Mouse (Mus musculus) c-Kit-negative CD71-positive TER-119-positive erythroid progenitor cells, embryonic 14.5 days (primary cell): Measurements from ENCODE around the gene Tmem151b.

Experiments
- DNase-seq: peaks from one replicate; pipeline ENCODE4 v3.0.0-alpha.2; 2013; ENCODE audit warnings: low read depth, low spot score

Gene Tmem151b

DNA sequence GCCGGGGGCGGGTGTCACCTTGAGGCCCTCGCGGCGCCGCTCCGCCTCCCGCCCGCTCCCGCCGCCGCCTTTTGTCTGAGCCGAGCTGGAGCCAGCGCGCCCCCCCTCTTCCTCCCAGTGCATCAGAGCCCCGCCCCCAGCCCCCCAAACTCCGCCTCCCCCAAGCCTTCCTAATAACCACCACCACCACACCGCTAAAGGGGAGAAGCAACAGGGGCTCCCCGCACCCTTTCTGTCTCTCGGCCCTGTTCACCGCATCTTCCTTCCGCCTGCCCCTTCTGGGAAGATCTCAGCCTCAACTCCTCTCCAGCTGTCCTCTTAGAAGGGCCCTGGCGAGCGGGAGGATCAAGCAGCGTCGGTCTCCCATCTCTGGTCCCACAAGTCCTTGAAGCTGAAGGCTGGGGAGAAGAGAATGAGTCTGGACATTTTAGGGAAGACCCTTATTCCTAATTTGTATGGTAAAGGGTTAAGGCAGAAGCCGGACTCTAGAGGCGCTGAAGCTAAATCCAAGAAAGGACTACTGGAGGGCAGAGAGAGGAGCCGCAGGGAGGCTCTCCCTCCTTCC is at the start of gene Tmem151b:
Gene Tmem151b, minus strand, starts transcription at position 61 of the 565 bp plus-strand sequence.
- no peak for DNase-seq

DNA sequence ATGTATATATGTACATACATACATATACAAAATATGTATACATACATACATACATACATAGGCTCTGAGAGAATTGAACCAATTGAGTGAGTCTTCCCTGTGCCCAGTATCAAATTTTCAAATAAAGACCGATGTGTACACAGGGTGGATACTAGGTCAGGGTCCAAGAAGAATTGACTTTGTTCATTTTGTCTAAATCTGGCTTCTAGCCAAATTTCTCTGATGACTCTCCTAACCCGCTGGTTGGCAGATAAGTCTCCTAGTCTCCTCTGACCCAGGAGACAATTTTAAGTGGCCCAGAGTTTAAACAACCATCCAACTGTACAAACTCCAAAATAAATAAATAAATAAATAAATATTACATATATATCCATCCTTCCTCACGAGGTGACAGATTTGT is 49.4 kb upstream of the Tmem151b start:
- no peak for DNase-seq

DNA sequence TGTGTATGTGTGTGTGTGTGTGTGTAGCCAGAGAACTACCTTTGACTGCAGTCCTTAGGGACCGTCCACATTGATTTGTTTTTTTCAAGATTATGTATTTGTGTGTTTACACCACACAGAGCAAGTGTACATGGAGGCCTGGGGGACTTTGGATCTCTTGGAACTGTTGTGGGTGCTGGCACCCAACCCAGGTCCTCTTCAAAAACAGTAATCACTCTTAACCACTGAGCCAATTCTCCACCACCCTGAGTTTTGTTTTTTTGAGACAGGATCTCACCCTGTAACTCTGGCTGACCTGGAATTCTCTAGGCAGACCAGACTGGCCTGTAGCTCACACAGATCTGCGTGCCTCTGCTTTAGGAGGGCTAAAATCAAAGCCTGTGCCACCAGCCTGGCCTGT is 48.9 kb upstream of the Tmem151b start:
- DNase-seq, result no peak

DNA sequence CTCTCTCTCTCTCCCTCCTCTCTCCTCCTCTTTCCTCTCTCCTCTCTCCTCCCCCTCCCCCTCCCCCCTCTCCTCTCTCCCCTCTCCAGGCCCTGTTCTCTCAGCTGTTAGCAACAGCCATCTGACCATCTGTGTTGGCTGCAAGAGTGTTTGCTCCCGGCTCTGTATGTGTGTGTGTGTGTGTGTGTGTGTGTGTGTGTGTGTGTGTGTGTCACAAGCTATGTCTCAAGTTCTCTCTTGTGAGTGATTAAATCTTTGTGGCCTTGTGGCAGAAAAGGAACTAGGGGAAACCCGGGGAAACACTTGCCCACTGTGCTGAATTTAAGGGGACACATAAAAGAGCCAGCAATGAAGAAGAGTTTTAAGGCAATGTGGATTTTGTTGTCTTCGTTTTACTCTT is 48.3 kb upstream of the Tmem151b start:
- no peak for DNase-seq

DNA sequence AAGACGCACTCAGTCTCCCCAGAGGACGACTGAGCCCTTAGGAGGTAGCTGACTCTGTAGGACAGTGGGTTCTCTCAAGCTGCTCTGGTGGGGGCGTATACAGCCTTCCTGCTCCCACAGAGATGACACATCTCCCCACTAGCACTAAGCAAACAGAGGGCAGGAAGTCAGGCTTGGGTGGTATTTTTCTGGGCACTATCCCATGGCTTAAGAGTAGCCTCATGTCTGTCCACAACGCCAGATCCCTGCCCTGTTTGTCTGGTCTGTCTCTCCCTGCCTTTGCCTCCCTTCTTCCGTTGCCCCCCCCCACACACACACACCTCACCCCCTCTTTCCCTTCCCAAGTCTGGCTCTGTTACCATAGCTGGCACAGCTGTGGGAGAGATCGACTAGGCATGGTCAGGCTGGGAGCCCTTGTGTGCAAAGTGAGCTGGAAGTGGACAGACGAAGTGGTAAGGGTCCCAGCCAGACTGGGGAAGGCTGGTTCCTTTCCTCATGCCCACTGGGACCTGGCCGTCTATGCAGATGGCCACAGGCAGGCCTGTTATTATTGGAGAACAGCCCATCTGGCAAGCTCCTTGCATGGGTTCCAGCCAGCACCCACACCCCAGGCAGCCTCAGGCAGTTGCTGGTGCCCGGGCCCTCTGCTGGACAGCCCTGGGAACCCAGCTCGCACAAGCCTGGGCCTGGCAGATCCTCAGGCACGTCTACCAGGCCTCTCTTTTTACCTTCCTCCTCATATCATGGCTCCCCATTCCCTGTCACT is 47.3 kb upstream of the Tmem151b start:
- no peak for DNase-seq

DNA sequence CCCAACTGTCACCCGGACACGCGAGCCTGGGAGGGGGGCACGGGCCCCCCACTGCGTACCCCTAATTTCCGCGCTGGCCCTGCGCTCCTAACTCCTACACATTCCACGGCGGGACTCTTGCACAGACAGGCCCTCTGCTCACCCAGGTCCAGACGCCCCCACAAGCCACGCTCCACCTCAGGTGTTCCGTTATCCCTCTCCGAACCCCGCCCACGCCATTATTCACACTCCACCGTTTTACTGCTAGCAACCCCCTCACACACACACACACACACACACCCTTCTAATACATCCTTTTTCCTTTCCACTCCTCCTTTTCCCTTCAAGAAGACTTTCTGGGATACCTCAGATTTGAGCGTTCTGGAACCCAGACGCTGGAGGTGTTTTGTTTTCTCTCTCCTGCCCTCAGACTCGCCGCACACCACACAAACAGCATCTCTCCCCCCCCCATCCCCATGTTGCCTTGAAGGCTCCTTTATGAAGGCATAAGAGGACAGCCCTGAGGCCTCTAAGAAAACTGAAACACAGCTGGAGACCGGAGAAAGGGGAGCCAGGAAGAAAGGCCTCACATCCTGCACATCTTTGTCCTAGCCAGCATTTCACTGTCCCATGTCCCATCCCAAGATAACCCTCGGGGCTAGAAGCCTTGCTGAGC is 46.4 kb upstream of the Tmem151b start:
- DNase-seq, result no peak

DNA sequence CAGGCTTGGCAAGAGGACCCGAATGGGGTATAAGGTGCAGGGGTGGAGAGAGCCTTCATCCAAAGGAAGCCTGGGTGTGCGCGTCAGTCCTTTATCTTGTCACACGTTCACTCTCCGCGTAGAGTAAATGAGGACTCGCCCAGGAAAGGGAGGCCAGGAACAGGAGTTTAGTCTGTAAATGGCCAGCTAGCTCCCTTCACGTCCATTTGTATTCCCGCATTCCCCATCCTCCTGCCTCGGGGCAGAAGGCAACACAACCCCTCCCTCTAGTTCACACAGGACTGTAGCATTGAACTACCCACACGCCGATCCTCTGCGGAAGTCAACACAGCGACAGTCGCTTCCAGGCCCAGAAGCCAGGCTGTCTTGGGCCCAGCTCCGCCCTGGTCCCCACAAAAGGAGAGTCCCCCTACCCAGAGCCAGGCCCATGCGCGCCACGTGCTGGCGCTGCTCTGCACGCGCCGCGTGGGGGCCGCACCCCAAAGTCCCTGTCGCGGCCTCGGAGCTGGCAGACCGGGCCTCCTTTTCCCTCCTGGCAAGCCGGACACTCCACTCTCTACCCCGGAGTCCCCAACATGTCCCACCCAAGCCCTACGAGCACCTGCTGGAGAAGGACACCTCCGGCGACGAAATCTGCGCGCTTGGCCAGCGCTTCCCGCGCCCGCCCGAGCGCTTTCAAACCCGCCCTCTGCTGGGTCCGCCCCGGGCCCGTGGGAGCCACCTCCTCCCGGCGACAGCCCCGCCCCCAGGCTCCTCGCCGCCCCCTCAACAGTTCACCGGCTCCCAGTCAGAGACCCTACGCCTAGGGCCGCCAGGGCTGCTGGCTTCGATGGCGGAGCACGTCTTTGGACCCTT is 45.6 kb upstream of the Tmem151b start:
- no peak for DNase-seq

DNA sequence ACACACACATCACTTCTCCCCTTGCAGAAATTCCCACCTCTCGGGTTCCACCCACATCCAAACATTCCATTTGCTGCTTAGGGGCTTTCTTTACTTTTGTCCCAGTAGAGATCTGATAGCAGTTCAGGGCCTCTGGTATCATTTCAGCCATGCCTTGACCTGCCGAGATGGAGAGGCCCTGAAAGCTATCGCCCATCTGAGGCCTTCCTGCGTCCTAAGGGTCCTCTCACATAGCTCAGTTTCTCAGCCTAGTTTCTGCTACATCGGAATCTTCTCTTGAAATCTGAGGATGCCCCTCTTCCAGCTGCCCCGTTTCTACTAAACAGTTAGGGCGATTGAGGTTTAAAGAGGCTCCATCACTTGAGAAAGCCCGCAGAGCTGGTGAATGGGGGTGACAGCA is 44.7 kb upstream of the Tmem151b start:
- no peak for DNase-seq

DNA sequence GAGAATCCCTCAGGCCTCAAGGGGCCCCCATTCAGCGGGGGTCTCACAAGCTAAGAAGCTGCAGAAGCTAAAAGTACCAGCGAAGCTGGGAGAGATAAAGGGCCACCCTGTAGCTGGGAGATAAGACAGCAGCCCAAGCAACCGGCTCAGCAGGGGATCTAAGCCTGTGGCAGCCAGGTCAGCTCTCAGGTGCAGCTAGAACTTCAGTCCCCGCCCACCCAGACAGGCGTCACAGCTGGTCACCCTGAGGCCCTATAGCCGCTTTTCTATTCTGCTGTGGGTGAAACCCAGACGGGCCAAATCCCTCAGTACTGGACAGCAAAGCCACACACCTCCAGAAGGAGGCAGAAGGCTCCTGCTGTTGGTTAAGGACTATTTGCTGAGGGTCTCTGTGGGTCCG is 44.0 kb upstream of the Tmem151b start:
- peak; percentile 76 for DNase-seq

DNA sequence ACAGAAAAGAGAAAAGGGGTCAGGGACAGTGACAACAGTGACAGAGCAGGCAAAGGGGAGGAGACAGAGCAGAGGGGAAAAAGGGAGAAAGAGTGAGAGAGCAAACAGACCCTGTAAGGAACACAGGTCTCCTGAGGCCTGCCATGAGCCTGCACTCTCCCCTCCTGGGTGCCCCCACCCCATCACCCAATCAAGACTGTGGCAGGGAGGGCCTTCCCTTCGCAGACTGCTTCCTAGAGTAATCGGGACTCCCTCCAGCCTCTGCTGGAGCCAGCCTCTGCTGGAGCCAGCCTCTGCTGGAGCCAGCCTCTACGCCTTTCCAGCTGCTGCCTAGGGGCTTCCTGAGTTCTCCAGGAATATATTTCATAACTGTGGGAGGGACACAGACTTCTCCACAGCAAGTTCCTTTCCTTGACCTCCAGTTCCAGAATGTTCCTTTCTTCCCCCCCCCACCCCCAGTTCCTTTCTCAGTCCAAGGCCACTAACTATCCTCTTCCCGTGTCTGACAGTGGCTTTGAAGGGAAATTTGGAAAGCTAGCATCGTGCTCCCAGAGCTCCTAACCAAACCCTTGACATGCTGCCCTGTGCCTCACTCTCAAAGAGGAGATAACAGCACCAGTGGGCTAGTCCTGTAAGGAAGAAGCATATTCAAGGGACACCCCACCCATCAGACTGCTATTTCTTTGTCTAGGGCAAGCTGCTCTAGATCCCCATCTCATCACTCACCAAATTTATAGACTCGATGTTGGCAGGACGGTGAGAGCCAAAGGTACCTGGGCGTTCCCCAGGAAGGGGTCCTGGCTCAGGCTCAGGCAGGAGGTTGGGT is 43.3 kb upstream of the Tmem151b start:
- no peak for DNase-seq

DNA sequence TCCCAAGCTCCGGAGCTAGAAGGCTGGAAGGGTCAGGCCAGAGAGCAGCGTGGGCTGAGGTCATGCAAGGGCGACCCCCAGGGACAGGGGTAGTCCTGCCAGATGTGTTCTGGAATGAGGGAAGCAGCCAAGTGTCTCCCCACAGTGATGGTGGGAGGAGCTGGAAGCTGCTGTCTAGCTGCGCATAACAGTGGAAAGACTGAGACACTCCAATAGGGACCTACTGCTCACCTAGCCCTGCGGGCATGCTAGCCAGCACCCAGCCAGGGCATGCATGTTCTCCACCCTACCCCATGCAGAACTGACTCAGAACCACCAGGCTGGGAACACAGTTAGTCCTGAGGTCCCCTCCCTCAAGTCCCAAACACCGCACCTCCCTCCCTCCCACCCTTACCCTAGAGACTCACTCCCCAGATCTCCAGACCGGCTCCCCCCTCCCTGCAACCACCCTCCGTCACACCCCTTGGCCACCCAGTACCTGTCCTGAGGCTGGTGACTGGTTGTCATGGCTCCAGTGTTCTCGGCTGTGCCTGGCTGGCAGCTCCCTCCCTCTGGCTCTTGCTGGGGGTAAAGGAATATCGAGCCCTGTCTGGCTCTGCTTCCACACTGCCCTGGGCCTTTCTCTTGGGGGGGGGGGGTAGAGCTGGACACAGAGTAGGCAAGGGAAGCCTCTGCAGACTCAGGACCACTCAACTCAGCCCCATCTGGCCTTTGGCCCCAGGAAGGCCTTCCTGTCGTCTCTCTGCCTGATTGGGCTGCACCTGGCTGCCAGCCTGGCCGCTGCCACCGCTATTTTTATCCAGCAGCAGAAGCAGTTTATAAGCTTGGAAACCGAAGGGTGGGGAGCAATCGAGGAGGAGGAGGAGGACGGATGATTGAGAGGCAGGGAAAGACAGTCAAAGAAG is 42.5 kb upstream of the Tmem151b start:
- DNase-seq, result no peak

DNA sequence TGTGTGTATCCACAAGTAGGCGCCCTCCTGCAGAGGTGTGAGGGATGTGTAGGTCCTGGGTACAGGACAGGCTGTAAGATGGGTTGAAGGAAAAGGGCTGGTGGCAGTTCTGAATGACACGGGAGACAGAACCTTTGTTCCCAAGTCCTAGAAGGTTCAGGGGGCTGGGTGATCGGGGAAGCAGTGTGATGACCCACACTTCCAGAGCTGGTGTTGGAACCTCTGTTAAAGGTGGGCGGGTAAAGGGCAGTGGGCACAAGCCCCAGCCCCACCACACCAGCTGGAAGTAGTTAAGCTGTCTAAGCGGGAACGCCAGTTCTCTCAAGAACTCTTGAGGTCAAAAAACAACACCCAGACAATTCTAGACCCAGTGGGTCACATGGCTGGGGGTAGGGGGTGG is 40.9 kb upstream of the Tmem151b start:
- no peak for DNase-seq

DNA sequence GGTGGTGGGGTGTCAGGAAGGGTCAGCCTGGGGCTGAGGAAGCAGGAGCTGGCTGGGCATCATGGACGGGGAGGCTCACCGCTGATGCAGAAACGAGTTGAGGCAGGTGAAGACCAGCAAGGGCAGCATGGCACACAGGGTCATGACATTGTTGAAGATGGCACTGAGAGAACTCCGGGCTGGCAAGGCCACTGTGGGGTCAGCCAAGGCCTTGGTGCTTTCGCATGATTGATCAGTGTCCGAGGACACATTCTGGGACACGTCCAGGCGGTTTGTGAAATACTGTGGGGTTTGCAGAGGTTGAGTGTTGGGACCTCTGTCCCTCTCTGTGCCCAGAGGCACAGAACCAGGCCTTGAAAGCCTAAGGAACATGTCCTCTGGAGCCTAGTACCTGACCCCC is 40.4 kb upstream of the Tmem151b start:
- DNase-seq, result no peak

DNA sequence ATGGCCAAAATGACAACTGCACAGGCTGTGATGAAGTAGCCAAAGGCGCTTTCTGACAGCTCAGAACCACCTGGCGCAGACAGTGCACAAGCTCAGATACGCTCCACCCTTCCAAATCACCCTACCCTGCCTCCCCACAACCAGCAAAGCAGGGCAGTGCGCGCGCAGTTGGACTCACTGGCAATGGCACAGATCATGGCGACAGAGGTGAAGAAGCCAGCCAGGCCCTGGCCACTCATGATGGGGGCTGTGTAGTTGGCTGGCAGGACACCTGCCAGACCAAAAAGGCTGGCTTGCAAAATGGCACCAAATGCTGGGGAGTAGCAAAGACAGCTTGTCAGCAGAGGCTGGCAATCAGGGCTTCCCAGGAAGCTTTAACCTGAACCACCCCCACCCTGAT is 39.8 kb upstream of the Tmem151b start:
- no peak for DNase-seq

DNA sequence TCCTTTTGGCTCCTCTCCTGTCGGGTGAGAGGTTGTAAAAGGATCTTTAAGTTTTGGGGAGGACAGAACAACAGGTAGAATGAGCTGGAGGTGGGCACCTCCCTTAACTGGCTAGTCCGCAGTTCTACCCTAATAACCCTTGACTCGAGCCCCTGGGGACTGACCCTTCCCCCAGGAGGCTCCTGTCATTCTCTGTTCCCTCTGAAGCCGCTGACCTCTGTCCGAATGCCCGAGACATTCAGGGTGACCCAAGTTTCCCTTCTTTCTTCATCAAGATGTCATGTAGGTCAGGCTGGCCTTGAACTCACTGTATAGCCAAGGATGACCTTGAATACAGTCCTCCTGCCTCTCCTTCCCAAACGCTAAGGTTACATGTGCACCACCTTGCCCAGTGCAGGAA is 38.9 kb upstream of the Tmem151b start:
- DNase-seq, result no peak

DNA sequence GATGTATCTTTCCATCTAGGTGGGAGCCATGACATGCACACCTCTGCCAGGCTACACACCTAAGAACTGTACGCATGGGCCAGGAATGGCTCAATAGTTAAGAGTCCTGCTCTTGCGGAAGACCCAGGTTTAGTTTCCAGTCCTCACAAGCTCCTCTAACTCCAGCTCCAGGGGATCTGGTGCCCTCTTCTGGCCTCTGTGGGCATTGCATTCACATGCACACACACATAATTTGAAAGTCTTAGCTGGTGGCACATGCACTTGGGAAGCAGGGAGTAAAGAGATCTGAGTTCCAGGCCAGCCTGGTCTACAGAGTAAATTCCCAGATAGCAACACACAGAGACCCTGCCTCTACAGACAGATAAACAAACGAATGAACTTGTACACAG is 37.0 kb upstream of the Tmem151b start:
- DNase-seq, result no peak

DNA sequence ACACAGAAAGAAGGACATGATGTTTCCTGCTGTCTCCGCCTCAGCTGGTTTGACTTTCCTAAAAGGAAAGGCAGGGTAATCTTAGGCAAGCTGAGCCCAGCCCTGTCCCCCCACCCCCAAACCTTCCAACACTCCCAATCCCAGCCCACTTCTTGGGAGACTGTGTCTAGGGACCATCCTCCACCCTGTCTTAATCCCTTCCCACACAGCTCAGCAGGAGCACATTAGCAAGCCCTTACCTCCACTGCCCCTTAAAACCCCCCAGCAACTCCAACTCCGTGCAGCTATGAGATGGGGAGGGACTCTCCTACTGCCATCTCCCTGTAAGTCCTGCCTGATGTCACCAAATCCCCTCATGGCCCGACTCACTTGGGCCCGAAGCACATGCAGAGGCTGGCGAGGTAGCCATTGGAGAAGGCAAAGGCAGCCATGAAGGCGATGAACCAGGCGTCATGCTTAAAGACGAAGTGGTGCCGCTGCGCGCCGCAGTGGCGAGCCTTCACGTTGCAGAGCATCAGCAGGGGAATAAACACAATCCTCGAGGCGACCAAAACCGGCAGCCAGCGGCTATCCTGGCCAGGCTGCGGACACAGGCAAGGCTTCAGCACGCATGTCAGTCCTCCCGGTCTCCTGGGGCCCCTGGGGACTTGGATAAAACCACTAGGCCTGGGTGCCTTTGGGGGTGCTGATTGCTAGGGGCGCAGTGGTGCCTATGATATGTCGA is 36.4 kb upstream of the Tmem151b start:
- no peak for DNase-seq

DNA sequence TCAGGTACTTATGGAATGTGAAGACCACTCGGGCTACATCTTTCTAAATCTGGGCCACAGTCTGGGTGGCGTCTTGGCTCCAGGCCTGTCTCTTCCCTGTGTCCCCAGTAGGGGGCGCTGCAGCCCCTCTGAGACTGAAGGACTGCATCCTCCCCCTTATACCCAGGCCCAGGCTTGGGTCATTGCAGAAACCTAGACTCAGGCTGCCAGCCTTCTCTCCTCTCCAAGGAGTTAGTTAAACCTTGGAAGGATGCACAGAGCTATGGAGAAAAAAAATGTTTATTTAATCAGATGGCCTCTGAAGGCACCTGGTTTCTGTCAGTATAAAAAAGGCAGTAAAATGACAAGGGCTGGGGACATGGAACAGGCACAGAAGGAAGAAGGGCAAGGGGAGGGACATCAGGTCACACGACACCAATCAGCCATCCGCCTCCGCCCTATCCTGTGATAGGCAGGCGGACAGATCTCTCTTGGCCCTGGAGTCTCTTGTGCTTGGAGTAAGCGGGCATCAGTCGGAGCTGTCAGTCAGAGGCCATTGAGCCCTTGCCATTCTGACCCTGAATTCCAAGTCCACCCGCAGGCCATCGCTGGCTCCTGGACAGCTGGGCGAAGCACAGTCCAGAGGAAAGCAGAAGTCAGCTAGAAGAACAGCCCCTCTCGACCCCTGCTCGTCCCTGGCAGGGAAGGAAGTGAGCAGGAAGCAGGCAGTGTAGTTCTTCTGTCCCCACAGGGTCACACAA is 35.6 kb upstream of the Tmem151b start:
- no peak for DNase-seq
